Mouse (Mus musculus) liver, postnatal 0 days (tissue): Measurements from ENCODE around the gene Cnnm3.

Source experiments
- CTCF ChIP-seq: sonication (generic); IDR thresholded peaks from 2 replicates; pipeline ENCODE4 v1.5.1; 2016; ENCODE audit warnings: antibody characterized with exemption, low read depth
- EP300 ChIP-seq: IDR thresholded peaks from 2 replicates; pipeline ENCODE4 v1.6.1; 2016; ENCODE audit warnings: antibody characterized with exemption, low read depth, mild to moderate bottlenecking

DNA sequence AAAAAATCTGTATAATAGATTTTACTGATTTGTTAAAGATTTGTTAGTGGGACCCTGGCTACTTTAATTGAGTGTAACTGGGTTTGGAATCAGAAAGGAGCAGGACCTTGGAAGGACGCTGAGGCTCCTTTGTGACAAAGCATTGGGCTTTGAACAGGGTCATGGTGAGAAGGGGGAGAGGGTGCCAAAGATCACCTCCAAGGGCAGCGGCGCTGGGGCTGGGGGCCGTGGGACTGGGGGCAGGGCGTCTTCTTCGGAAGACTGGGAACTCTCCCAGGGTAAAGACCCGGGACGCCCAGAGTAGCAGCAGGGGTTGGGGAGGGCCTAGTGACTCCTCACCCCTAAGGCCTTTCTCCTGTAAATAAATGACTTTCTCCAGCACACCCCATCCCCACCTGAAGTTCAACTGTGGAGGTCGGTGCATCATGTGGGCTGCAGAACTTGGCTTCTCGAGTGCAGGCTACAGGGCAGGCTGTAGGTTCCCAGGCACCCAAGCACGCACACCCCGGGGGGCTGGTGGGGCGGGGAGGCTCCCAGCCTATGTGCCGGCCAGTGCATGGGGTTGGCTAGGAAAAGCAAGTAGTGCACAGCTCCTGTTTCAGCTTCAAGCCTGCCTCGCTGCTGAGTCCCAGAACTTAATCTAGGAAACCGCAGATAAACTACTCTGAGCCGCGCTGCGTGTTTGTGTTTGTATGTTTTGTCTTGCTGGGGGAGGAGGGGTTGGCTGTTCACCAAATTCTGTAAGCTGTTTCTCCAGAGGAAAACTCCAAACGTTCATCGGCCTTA lies 56.3 kb downstream of the Cnnm3 start:
- no peak for TF ChIP-seq CTCF
- no peak for TF ChIP-seq EP300
